In the genomic region with DNA sequence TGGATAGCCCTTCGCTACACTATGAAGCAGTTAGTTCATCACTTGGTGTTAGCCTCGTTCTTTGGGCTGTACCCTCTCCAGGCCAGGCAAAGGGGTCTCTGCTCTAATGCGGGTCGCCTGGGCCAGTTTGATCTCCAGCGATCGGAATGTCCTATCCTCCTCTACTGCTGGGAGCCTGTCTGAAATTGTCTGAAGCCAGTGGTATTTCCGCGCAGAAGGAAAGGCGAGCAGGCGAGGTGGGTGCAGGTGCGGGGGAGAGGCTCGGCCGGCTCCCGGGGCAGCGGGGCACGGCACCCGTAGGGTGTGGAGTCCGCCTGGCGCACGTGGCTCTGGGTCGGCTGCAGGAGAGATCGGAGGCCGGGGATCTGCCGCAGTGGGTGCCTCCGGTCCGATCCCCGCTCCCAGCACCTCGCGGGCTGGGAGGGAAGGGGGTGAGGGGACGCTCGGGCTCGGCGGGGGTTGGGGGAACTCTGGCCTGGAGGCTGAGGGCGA, we compare ENCODE assay signal across 9 mouse cellular contexts.
DNase-seq lines count a peak whose midpoint lies in the region; ATAC-seq lines count a peak whose summit lies in the region.
"Had no signal": no experiment of that assay in that cellular context is flagged by ENCODE, and none has a peak within 500 bp of the region (broad histone marks: within the 10 kb centered on the region; RNA-seq: fewer than 3 reads in every experiment).

No protein-coding gene starts in this region.

- H3K9me3 ChIP-seq in intestine, embryonic 16.5 days (ENCODE audit: control insufficient read depth, low read length): no peaks in the 10 kb centered on the region
- no peaks in the 10 kb centered on the region for H3K9me3 ChIP-seq in midbrain, embryonic 13.5 days

- peak; percentile 71 for ATAC-seq in intestine, embryonic 16.5 days
- ATAC-seq in midbrain, embryonic 13.5 days: peak; percentile 72
- ATAC-seq in cerebellum, adult (ENCODE audit: insufficient number of reproducible peaks, low FRiP score, low TSS enrichment): no peak

- peak; percentile 24 to 36 for DNase-seq in cerebellum, postnatal 10 days
- DNase-seq in cerebellum, postnatal 4 days (ENCODE audit: low spot score in 2 of 2): no peak
- peak; percentile 7 for DNase-seq in urinary bladder, postnatal 25 days (ENCODE audit: low spot score)
- no peak for DNase-seq in urinary bladder, postnatal 4 days (ENCODE audit: low spot score in 2 of 2)
- no peak for DNase-seq in layer of hippocampus, adult 9-11 months

- peak overlapping the region; percentile 61 for H3K9ac ChIP-seq in intestine, embryonic 16.5 days (ENCODE audit: low read depth, low read length)
- peak overlapping the region; percentile 53 for H3K9ac ChIP-seq in midbrain, embryonic 13.5 days (replicated peaks)

- H3K4me2 ChIP-seq in intestine, embryonic 16.5 days (ENCODE audit: low read depth, low read length): peak overlapping the region; percentile 93
- peak overlapping the region; percentile 86 for H3K4me2 ChIP-seq in midbrain, embryonic 13.5 days (replicated peaks)

- H3K4me3 ChIP-seq in intestine, embryonic 16.5 days (ENCODE audit: low read length): peak overlapping the region; percentile 48
- peak overlapping the region; percentile 43 for H3K4me3 ChIP-seq in midbrain, embryonic 13.5 days (replicated peaks)
- H3K4me3 ChIP-seq: erythroblast, embryonic 14.5 days had no signal

- peaks cover 51% of the 10 kb centered on the region for H3K27me3 ChIP-seq in intestine, embryonic 16.5 days (replicated peaks; ENCODE audit: control insufficient read depth, insufficient read depth, low read length)
- H3K27me3 ChIP-seq in midbrain, embryonic 13.5 days: peaks cover 88% of the 10 kb centered on the region

- peaks cover 18% of the 10 kb centered on the region for H3K4me1 ChIP-seq in intestine, embryonic 16.5 days (ENCODE audit: control insufficient read depth, insufficient read depth, low read length)
- peaks cover 22% of the 10 kb centered on the region for H3K4me1 ChIP-seq in midbrain, embryonic 13.5 days (replicated peaks)

- WGBS in intestine, embryonic 16.5 days: under 1% methylated on average over 34 of the region's 34 CpGs
- WGBS in midbrain, embryonic 13.5 days: 1% methylated on average over 34 of the region's 34 CpGs

- no peak overlapping the region for H3K27ac ChIP-seq in intestine, embryonic 16.5 days (ENCODE audit: low read length)
- H3K27ac ChIP-seq in midbrain, embryonic 13.5 days: no peak overlapping the region

- no peaks in the 10 kb centered on the region for H3K36me3 ChIP-seq in intestine, embryonic 16.5 days (ENCODE audit: control insufficient read depth, insufficient read depth, low read length)
- no peaks in the 10 kb centered on the region for H3K36me3 ChIP-seq in midbrain, embryonic 13.5 days

Comparison
In these comparisons a context has a peak if more than half of its experiments do, and no peak if none do; other contexts are left out.
1. DNase-seq: peak in cerebellum, postnatal 10 days (2 of 2) and urinary bladder, postnatal 25 days (single experiment); none in cerebellum, postnatal 4 days (0 of 2), urinary bladder, postnatal 4 days (0 of 2) and layer of hippocampus, adult 9-11 months (single experiment).